Mouse (Mus musculus): Measurements from ENCODE around the gene Garnl3. TPM values are rescaled to one million over a fixed set of nuclear protein-coding genes. Genes with fewer than 3 reads are reported as not detected.

Gene Garnl3
- polyA plus RNA-seq, 1 experiment = 0.63 TPM

DNA sequence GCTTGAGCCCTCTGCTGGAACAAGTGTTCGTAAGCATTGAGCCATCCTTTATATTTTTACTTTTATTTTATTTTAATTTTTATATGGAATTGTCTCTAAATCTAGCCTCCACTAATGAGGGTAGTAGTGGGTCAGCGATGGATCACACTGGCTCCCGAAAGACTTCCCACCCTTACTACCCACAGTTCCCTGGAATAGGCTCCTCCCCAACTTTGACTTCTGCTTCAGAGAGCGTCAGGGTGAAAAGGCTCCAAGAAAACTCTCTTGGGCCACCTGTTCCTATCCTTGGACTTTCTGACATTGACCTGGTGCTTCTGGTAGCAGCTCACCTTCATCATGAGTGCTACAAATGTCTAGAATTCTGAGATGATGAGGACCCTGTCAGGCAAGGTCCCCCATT is 148.8 kb downstream of the Garnl3 start:
- 2% methylated on average over 4 of the region's 4 CpGs for WGBS
- no peak for DNase-seq (ENCODE audit: low read depth, low spot score)

DNA sequence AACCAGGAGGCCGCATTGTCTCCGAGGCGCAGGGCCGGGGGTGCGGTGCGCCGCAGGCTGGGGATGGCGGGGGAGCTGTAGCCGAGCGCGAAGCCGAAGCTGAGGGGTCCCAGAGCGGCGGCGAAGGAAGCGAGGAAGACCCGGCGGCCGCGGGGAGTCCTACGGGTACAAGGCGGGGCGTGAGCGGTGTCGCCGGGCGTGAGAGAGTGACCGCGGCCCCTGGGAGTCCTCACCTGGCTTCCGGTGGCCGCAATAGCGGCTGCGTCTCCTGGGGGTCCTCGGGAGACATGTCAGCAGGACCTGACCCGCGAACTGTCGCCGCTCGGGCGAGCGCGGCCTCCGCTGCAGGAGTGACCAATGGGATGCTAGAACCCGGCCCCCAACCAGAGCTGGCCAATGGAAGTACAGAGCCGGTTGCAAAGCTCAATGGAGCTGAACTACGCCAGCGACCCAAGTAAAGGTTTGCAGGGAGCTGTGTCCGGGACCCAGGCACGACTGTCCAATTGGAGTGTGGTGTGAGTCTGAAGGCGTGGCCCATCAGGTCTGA is 149.7 kb downstream of the Garnl3 start, which contains the start of gene Slc2a8:
Gene Slc2a8, minus strand, starts transcription at position 359 of the 547 bp plus-strand sequence.
- WGBS = under 1% methylated on average over 50 of the region's 50 CpGs
- DNase-seq (ENCODE audit: low read depth, low spot score) = peak; percentile 73

DNA sequence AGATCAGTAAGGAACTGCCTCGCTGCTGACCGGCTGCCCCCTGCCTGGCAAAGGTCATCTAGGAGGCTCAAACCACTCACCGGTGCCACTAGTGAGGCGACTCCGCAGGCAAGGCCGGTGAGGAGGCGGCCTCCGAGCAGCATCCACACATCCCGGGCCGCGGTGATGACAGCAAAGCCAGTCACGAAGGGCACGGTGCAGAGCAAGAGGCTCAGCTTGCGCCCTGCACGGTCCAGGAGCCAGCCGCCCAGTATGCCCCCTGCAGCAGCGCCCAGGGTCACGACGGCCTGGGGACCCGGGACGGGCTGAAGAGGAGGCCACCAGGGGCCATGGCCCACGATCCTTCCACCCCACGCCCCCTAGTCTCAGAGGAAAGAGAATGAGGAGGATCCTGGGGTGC is 150.2 kb downstream of the Garnl3 start:
- no peak for DNase-seq (ENCODE audit: low read depth, low spot score)
- WGBS = 2% methylated on average over 23 of the region's 23 CpGs

DNA sequence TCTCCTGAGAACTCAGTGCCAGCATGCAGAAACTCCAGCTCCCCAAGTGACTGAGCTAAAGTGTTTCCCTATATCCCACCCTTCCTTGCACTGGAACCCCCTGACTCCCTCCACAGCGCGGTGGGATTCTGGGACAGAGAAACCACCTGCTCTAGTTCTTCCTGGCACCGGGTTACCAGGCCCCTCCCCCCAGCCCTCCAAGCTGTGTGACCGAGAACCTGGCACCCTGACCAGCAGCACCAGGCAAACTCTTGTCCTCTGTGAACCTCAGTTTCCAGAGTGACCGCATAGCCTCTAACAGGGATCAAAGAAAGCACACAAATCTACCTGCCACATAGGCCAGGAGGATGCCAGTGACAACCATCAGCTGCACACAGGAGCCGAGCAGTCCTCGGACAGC is 151.8 kb downstream of the Garnl3 start:
- DNase-seq (ENCODE audit: low read depth, low spot score) = no peak
- WGBS = 89% methylated on average over 7 of the region's 7 CpGs

DNA sequence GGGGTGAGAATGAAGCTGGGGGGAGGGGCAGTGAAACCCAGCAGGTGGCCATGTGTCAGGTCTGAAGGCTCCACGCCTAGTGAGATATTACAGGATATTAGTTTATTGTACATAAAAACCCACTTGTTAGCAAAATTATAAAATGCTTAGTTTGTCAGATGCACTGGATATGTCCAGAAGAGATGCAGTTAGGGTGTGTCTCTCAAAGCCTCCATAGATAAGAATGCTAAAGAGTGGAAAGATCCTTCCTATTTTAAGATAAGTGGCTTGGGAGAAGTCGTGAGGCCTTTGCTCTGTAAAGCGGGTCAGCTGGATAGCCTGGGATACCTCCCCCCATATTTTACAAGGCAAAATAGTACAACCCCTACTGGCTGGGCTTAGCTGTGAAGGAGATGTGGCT is 152.8 kb downstream of the Garnl3 start:
- 62% methylated on average over 3 of the region's 3 CpGs for WGBS
- DNase-seq (ENCODE audit: low read depth, low spot score) = no peak

DNA sequence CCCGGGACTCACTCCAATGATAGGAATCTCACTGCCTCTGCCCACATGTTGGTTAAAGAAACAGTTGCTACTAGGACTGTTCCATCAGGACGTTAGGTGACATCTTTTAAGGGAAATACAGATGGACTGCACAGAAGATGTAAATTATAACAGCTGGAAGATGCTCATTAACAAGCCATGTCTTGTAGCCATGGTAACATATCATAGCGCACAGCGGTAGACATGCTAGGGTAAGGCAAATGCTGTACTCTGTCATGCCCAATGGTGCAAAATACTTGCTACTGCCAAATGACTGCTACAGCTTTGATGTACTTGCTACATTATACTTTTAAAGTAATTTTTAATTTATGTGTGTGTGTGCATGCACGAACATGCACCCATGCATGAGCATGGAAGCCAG is 154.3 kb downstream of the Garnl3 start:
- no peak for DNase-seq (ENCODE audit: low read depth, low spot score)
- WGBS = 78% methylated on average over 5 of the region's 5 CpGs

DNA sequence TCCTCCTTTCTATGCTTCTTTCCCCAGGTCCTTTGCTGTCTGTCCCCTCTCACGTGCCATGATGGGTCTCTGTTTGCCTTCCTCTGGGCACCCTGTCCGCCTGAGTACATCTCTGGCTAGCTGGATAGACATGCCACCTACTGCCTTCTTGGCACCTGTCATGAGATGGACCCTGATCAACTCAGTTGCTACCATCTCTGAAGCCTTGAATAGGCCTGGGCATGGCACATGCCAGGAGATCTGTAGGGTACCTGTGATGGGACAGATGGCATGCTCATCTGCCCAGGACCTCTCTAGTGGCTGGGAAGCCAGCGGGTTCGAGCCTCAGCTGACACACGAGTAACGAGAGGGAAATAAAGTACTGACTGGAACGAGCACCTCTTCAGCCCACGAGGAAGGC is 157.2 kb downstream of the Garnl3 start:
- DNase-seq (ENCODE audit: low read depth, low spot score) = no peak
- 91% methylated on average over 8 of the region's 8 CpGs for WGBS

DNA sequence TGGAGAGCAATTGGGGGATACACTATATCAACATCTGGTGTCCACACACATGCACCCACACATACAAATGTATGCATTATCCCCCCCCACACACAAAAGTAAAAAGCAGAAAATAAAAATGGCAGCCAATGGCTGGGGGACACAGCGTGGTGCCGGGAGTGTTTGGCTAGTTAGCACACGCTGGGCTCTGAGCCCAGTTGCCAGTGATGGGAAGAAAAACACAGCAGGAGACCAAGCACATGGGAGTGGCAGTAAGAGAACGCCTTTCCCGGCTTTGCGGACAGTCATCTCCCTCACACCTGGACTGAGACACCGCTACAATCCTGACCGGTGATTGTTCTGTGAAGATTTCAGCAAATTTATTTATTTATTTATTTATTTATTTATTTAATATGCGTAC is 160.2 kb downstream of the Garnl3 start:
- DNase-seq (ENCODE audit: low read depth, low spot score) = no peak
- 61% methylated on average over 9 of the region's 9 CpGs for WGBS

DNA sequence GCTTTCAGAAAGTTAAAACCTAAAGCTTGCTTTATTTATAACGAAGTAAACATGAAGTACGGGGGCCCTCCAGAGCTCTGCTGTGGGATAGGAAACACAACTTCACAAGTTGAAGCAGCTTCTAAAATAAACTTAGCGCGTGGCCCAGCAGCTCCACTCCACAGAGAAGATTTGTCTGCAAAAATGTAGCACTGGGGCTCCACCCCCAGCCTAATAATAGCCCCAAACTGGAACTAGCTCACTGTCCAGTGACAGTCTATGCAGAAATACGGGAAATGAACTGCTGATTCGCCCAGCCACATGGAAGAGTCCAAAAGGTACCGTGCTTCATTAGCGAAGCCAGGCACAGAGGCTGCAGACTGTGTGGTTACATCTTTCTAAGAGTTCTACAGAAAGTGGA is 162.1 kb downstream of the Garnl3 start:
- no peak for DNase-seq (ENCODE audit: low read depth, low spot score)
- 68% methylated on average over 8 of the region's 8 CpGs for WGBS

DNA sequence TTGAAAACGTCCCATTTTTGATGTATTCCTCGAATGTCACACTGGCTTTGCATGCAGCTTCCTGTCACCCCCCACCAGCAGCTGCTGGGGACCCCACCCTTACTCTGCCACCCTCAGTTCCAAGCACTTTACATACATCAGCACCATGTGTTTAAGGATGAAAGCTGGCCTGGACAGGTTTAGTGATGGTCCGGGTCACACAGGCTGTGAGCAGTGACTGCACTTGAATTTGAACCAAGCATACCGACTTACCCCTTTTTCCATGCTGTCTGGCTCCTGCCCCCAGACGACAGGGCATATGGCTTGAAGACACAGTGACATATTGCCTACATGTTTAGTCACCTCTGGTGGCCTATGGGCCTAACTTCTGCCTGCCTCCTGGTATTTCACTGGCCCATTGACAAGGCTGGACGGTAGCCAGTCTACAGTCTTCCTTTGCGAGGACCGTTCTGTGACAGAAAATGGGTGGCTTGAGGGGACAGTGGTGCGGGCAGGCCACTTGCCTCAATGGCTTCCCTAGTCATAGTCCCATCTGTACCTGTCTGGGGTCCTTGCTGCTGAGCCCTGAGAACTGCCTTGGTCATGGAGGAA is 163.3 kb downstream of the Garnl3 start:
- DNase-seq (ENCODE audit: low read depth, low spot score) = no peak
- 79% methylated on average over 9 of the region's 9 CpGs for WGBS

DNA sequence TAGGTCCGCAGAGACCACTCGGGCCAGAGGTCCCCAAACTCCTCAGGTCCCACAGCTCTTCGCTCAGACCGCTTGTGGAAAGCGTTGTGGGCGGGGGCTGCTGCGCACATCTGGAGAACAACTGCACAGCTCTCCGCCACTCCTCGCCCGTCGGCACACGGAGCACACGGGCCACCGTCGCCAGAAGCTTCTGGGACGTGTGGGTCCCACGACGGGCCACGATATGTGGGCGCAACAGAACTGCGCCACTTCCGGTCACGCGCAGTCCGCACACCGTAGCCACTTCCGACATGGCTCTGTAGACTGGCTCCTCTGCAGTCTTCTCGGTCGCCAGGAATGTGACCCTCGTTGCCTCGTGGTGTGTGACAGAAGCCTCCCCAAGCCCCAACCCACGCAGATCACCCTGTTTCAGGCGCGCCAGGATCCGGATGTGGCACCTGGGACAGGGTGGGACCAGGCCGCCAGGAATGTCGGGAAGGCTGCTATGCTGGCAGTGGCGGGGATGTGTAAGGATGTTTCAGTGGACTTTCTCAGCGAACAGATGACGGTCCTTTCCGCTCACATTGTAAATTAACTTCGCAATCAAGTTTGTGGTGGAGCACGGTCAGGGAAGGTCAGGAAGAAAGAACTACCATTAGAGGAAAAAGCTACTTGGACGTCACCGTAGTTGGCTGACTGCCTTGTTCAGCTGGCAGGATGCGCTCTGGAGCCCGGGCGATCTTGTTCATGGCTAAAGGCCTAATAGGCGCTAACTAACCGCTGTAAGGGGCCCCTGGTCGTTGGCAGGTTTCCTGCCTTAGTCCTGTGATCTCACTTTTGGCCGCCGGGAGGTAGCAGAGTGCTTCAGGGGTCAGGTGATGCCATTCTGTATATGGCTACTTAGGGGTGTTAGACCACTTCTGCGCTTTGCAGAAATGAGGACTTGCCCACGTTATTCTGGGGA is 164.5 kb downstream of the Garnl3 start:
- under 1% methylated on average over 55 of the region's 55 CpGs for WGBS
- DNase-seq (ENCODE audit: low read depth, low spot score) = no peak

DNA sequence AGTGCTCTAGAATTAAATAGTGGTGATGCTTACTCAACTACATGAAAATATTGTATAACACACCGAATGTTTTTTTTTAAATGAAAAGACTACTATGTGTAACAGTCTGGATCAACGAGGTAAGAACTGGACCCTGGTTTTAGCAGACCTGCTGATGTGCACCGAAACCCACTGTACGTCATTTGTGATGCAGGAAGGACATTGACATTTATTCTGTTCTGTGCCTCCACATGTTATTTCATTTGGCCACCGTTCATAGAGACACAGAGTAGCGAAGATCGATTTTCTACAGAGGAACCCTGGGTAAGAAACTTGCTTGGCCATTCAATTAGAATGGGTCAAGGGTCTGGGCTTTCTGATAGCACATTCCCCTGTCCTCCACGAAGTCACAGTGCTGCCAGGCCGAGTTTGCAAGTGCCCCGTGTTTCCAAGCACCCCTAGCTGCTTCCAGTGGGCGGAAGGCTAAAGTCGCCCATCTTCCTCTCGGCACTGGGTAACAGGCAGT is 165.2 kb downstream of the Garnl3 start:
- no peak for DNase-seq (ENCODE audit: low read depth, low spot score)
- 5% methylated on average over 13 of the region's 13 CpGs for WGBS

DNA sequence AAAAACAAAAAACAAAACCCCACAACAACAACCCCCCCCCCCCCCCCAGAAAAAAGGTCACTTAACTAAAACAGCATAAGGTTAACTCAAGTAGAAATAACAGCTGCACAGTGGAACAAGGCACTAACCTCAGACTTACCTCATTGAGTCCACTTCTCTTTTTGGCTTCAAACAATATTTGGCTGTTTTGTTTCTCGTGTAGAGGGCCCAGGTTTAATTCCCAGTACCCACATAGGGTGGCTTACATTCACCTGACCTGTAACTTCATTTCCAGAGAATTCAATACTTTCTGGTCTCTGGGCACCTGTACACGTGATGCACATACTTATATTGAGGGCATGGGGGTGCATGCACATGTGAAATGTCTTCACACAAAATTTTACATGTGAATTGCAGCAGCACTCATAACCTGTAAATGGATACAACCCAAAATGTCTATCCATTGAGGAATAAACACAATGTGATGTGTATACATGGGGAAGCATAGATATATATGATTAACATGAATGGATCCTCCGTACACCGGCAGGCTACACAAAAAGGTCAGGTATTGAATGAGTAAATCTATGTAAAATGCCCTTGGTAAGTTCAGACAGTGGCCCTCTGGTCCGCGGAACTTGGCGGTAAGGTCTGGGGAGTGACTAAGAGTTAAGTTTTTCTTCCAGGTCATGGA is 165.8 kb downstream of the Garnl3 start:
- WGBS = 13% methylated on average over 7 of the region's 7 CpGs
- no peak for DNase-seq (ENCODE audit: low read depth, low spot score)

DNA sequence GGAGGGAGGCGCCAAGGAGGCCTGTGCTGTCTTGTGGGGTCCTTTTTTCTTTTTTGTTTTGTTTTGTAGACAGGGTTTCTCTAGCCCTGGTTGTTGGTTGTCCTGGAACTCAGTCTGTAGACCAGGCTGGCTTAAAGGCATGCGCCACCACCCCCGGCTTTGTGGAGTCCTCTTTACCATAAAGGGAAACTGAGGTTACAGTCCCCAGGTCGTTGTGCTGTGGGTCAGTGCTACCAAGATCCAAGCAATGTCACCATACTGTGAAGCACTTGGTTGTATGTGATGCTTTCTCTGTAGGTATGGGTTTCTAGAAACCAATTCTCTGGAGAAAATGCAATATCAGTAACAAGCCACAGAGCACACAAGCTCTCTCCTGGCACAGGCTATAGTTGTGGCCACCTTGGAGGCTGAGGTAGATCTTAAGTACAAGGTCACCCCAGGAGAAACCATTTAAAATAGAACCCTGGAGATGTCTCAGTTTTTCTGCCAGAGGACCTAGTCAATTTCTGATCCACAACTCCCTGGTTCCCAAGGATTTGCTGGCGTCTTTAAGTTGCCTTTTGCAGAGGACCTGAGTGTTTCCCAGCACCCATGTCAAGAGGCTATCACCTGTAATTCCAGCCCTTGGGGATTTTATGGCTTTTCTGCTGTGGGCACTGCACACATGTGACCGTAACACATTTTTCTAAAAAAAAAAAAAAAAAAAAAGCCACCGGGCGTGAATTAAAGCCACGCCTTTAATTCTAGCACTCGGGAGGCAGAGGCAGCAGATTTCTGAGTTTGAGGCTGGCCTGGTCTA is 166.6 kb downstream of the Garnl3 start:
- 33% methylated on average over 10 of the region's 10 CpGs for WGBS
- no peak for DNase-seq (ENCODE audit: low read depth, low spot score)

DNA sequence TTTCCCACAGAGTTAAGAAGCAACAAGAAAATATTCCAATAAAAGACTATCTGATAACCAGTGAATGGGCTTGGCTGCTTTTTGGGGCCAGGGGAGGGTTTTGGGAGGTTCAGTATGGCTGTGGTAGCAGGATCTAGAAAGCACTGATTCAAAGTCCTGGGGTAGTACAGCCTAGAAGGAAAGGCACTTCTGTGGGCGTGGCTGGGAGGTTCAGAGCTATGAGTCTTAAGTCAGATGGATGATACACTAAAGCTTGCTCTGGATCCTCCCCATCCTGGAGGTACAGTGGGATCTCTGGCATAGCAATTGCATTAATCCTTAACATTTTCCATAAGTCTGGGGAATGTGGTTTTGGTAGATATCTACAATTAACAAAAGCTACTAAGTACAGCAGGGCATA is 167.5 kb downstream of the Garnl3 start:
- DNase-seq (ENCODE audit: low read depth, low spot score) = no peak
- 55% methylated on average over 1 of the region's 1 CpGs for WGBS

DNA sequence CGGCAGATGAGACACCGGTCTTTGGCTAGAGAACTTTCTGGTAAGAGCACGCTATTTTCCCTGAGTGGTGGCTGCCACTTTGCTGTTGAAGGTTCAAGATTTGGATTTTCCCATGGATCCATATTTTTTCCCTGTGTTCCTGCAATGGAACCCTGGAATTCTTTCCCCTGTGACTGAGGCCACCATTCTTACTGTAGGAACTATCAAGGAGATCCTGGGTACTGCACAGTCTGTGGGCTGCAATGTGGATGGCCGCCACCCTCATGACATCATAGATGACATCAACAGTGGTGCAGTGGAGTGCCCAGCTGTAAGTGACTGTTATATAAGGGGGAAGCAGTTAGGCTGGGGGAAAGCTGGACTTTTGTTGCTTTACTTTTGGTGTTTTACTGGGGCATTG is 167.9 kb downstream of the Garnl3 start:
- no peak for DNase-seq (ENCODE audit: low read depth, low spot score)
- 31% methylated on average over 4 of the region's 4 CpGs for WGBS

DNA sequence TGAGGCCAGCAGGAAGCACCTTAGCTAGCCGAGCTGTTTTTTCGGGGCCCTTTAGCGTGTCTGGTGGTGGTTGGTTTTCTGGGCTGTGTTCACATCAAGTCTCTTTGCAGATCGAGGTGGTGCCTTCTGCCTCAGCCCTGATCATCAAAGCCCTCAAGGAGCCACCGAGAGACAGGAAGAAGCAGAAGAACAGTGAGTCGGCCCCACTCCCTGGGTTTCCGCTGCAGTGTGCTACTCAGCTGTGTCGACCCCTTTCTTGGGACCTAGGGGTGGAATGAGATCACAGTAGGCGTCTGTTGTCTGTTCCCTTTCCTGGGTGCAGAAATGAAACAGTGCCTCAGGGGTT is 168.6 kb downstream of the Garnl3 start:
- WGBS = 7% methylated on average over 9 of the region's 9 CpGs
- no peak for DNase-seq (ENCODE audit: low read depth, low spot score)

DNA sequence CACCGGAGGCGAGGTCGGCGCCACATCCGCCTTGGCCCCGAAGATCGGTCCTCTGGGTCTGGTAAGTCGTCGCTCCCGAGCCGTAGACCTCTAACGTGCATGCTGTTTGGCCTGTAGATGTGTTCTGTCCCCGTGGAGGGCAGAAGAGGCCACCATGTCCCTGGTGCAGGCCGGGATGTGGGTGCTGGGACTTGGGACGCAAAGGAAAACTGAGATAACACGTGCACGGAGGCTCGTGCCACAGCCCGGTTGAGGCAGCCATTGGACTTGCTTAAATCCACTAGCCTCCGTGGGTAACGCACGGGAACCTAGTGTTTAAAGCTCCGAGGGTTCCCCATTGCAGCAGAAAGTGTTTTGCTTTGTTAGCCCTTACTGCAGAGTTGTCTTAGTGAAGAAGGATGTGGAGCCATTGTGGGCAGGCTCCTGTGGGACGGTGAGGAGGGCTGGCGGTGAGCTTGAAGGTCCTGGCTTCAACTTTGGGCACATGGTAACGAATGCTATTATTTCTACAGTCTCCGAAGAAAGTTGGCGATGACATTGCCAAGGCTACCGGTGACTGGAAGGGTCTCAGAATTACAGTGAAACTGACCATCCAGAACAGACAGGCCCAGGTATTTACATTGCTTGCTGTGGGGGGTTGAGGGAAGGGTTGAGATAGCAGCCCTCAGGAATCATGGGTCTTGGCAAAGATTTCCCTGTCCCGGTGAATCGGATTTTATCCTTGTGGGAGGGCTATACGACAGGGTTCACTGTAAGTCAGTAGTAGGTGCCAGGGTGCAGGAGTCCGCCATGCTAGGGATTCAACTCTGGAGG is 169.2 kb downstream of the Garnl3 start:
- no peak for DNase-seq (ENCODE audit: low read depth, low spot score)
- 2% methylated on average over 33 of the region's 33 CpGs for WGBS

All from large intestine, adult 2 months (tissue).